Mouse (Mus musculus): ENCODE measurements at regions not wholly inside any gene's neighbourhood (a gene's known extent, or its start where the extent isn't known, plus 50 kb on each side); places are given as distances from the start of the nearest gene placed in this dataset.

DNA sequence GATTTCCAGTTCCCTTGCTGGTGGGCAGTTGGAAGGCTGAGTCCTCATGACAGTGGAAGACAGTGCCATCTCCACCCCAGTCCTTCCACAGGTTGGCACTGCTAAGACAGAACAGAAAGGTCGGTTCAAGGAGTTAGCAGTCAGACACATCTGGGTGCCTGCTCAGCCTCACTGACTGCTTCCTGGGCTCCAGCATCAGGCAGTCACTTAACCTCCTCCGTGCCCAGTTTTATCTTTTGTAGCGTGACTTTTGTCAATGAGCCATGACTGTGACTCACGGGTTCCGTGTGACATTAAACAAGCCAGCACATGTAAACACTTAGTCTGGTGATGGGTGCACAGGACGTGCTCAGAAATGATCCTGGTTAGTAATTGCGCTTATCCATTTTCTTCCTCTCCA is 363.1 kb upstream of the Gm10131 start:
- TF ChIP-seq POLR2A (IDR thresholded peaks at IDR 0.05; ENCODE audit: borderline replicate concordance, low read depth, low read length): no peak
- no peak for TF ChIP-seq CTCF (IDR thresholded peaks at IDR 0.05; ENCODE audit: low read depth, low read length)
